In genomic region chr5:123749065-123750064, GRCm38 (mm10) we compare ENCODE assay signal across 7 mouse cellular contexts. TPM values are rescaled to one million over a fixed set of nuclear protein-coding genes. Genes with fewer than 3 reads are reported as not detected.
A peak's percentile ranks its signal among the peaks of the same experiment; 100 is the strongest.
DNase-seq lines count a peak whose midpoint lies in the region; ATAC-seq lines count a peak whose summit lies in the region.

Rsrc2 (minus strand) TSS chr5:123749414.
Kntc1 (plus strand) TSS chr5:123749716.

- ATAC-seq in embryonic facial prominence, embryonic 12.5 days (ENCODE audit: insufficient number of reproducible peaks, insufficient read depth, low FRiP score, low TSS enrichment): peak; percentile 95
- ATAC-seq in limb, embryonic 11.5 days (ENCODE audit: insufficient number of reproducible peaks, low FRiP score, low TSS enrichment, low read depth): peak; percentile 98
- peak; percentile 98 for ATAC-seq in midbrain, embryonic 14.5 days (ENCODE audit: low FRiP score, low TSS enrichment)

- peak within 1 kb of the TSS; percentile 99 for H3K27ac ChIP-seq in embryonic facial prominence, embryonic 12.5 days
- H3K27ac ChIP-seq in limb, embryonic 11.5 days (replicated peaks; ENCODE audit: low read depth, low read length): peak within 1 kb of the TSS; percentile 86
- H3K27ac ChIP-seq in midbrain, embryonic 14.5 days (replicated peaks; ENCODE audit: low read depth, low read length): peak within 1 kb of the TSS; percentile 98

- H3K27me3 ChIP-seq in embryonic facial prominence, embryonic 12.5 days: no peaks in the 10 kb centered on the region
- no peaks in the 10 kb centered on the region for H3K27me3 ChIP-seq in limb, embryonic 11.5 days (ENCODE audit: control insufficient read depth, insufficient read depth, low read length)
- no peaks in the 10 kb centered on the region for H3K27me3 ChIP-seq in midbrain, embryonic 14.5 days (ENCODE audit: control insufficient read depth, insufficient read depth, low read length)

- peak within 1 kb of the TSS; percentile 81 for H3K4me3 ChIP-seq in embryonic facial prominence, embryonic 12.5 days
- peak within 1 kb of the TSS; percentile 81 for H3K4me3 ChIP-seq in limb, embryonic 11.5 days (ENCODE audit: low read depth, low read length)
- peak within 1 kb of the TSS; percentile 66 for H3K4me3 ChIP-seq in midbrain, embryonic 14.5 days (replicated peaks; ENCODE audit: low read depth, low read length)

- peak within 1 kb of the TSS; percentile 87 for H3K4me2 ChIP-seq in embryonic facial prominence, embryonic 12.5 days (replicated peaks)
- H3K4me2 ChIP-seq in limb, embryonic 11.5 days (ENCODE audit: low read depth, severe bottlenecking): peak within 1 kb of the TSS; percentile 75
- H3K4me2 ChIP-seq in midbrain, embryonic 14.5 days (ENCODE audit: low read length): peak within 1 kb of the TSS; percentile 89

- H3K4me1 ChIP-seq in embryonic facial prominence, embryonic 12.5 days: peaks cover 19% of the 10 kb centered on the region
- H3K4me1 ChIP-seq in limb, embryonic 11.5 days (ENCODE audit: control insufficient read depth, insufficient read depth, low read length): peaks cover 10% of the 10 kb centered on the region; the same call in 1 of the 2 replicates
- peaks cover 25% of the 10 kb centered on the region for H3K4me1 ChIP-seq in midbrain, embryonic 14.5 days (ENCODE audit: control insufficient read depth, insufficient read depth, low read length)

- peak; percentile 95 for DNase-seq in adrenal gland, postnatal 25 days
- DNase-seq in heart, adult 11 months: peak; percentile 100
- peak; percentile 99 for DNase-seq in kidney, adult 18-20 months
- peak; percentile 99 for DNase-seq in limb, embryonic 11.5 days (ENCODE audit: low spot score)
- peak; percentile 100 for DNase-seq in midbrain, embryonic 14.5 days
- DNase-seq in spleen, adult 18-20 months: peak; percentile 97 to 98

- H3K9ac ChIP-seq in embryonic facial prominence, embryonic 12.5 days: peak within 1 kb of the TSS; percentile 88
- H3K9ac ChIP-seq in limb, embryonic 11.5 days (ENCODE audit: low read length): peak within 1 kb of the TSS; percentile 83
- peak within 1 kb of the TSS; percentile 67 for H3K9ac ChIP-seq in midbrain, embryonic 14.5 days (replicated peaks; ENCODE audit: low read length)

- WGBS in embryonic facial prominence, embryonic 12.5 days: under 1% methylated on average over 63 of the region's 63 CpGs
- WGBS in limb, embryonic 11.5 days: under 1% methylated on average over 63 of the region's 63 CpGs
- under 1% methylated on average over 63 of the region's 63 CpGs for WGBS in midbrain, embryonic 14.5 days

- peaks cover 5% of the 10 kb centered on the region for H3K36me3 ChIP-seq in embryonic facial prominence, embryonic 12.5 days
- H3K36me3 ChIP-seq in limb, embryonic 11.5 days (ENCODE audit: control insufficient read depth, insufficient read depth, low read length): peaks cover 6% of the 10 kb centered on the region
- H3K36me3 ChIP-seq in midbrain, embryonic 14.5 days (ENCODE audit: control insufficient read depth, insufficient read depth, low read length): peaks cover 9% of the 10 kb centered on the region

- H3K9me3 ChIP-seq in embryonic facial prominence, embryonic 12.5 days: no peaks in the 10 kb centered on the region
- H3K9me3 ChIP-seq in limb, embryonic 11.5 days (ENCODE audit: control insufficient read depth, low read length): no peaks in the 10 kb centered on the region
- no peaks in the 10 kb centered on the region for H3K9me3 ChIP-seq in midbrain, embryonic 14.5 days (ENCODE audit: control insufficient read depth, low read length)

RNA-seq across cellular contexts. Expression of gene Rsrc2, which starts in this region (rescaled TPM):
- 96.8 and 108 TPM in 2 replicates for total RNA-seq in adrenal gland, postnatal 25 days (2021)
- 161 and 164 TPM in 2 replicates for polyA plus RNA-seq in embryonic facial prominence, embryonic 12.5 days (2016; fragmentation: Nextera tagmentation; extraction: Ambion mirVana)
- 166 and 167 TPM in 2 replicates for polyA plus RNA-seq in limb, embryonic 11.5 days (2014; fragmentation: Nextera tagmentation; extraction: Ambion mirVana)
- 137 and 138 TPM in 2 replicates for polyA plus RNA-seq in midbrain, embryonic 14.5 days (2014; fragmentation: Nextera tagmentation; extraction: Ambion mirVana)

RNA-seq across cellular contexts. Expression of gene Kntc1, which starts in this region (rescaled TPM):
- total RNA-seq in adrenal gland, postnatal 25 days (2021): 7.1 and 7.2 TPM in 2 replicates
- 40.9 and 41.2 TPM in 2 replicates for polyA plus RNA-seq in embryonic facial prominence, embryonic 12.5 days (2016; fragmentation: Nextera tagmentation; extraction: Ambion mirVana)
- polyA plus RNA-seq in limb, embryonic 11.5 days (2014; fragmentation: Nextera tagmentation; extraction: Ambion mirVana): 38.8 and 47.5 TPM in 2 replicates
- 4.0 and 5.6 TPM in 2 replicates for polyA plus RNA-seq in midbrain, embryonic 14.5 days (2014; fragmentation: Nextera tagmentation; extraction: Ambion mirVana)

Comparison
In these comparisons a context has a peak if more than half of its experiments do, and no peak if none do; other contexts are left out.
1. Peak in every context shown above with its lines: DNase-seq, ATAC-seq, H3K4me3 ChIP-seq and H3K27ac ChIP-seq.